10 mouse cellular contexts compared by ENCODE assay signal in genomic region chr8:127128781-127129396, GRCm38 (mm10).
DNase-seq lines count a peak whose midpoint lies in the region; ATAC-seq and TF ChIP-seq lines count a peak whose summit lies in the region.
"Had no signal": no experiment of that assay in that cellular context is flagged by ENCODE, and none has a peak within 500 bp of the region (broad histone marks: within the 10 kb centered on the region; RNA-seq: fewer than 3 reads in every experiment).

No protein-coding gene starts in this region.

- peak overlapping the region; percentile 24; the same call in 1 of the 2 replicates for H3K4me2 ChIP-seq in midbrain, postnatal 0 days (ENCODE audit: low read depth, low read length, poor library complexity, severe bottlenecking)
- H3K4me2 ChIP-seq: stomach, embryonic 15.5 days had no signal

- no peaks in the 10 kb centered on the region for H3K36me3 ChIP-seq in midbrain, postnatal 0 days (ENCODE audit: insufficient read depth, low read length)
- H3K36me3 ChIP-seq in limb, embryonic 10.5 days: no peaks in the 10 kb centered on the region
- H3K36me3 ChIP-seq: stomach, embryonic 15.5 days had no signal

- peak; percentile 55 for DNase-seq in gastrocnemius, adult 2 months
- no peak for DNase-seq in gastrocnemius, adult 8-10 months (ENCODE audit: low spot score in 2 of 2)
- peak; percentile 37 for DNase-seq in ovary, postnatal 36 days (ENCODE audit: low spot score)
- no peak for DNase-seq in ovary, postnatal 14 days (ENCODE audit: low spot score)
- DNase-seq in kidney, adult 11 months: peak; percentile 74
- DNase-seq in midbrain, postnatal 0 days (ENCODE audit: low spot score): no peak
- DNase-seq in limb, embryonic 10.5 days (ENCODE audit: low spot score): no peak

- peak overlapping the region; percentile 55 for H3K4me3 ChIP-seq in gastrocnemius, adult 2 months
- H3K4me3 ChIP-seq in midbrain, postnatal 0 days (ENCODE audit: low read depth, low read length): no peak overlapping the region
- no peak overlapping the region for H3K4me3 ChIP-seq in limb, embryonic 10.5 days
- H3K4me3 ChIP-seq: erythroblast, embryonic 14.5 days; stomach, embryonic 15.5 days had no signal

- H3K27ac ChIP-seq in gastrocnemius, adult 2 months: peak overlapping the region; percentile 6; the same call in 1 of the 2 replicates
- H3K27ac ChIP-seq in midbrain, postnatal 0 days (ENCODE audit: low read depth, low read length): no peak overlapping the region
- no peak overlapping the region for H3K27ac ChIP-seq in limb, embryonic 10.5 days
- H3K27ac ChIP-seq: stomach, embryonic 15.5 days had no signal

- intact Hi-C loops in gastrocnemius, adult 2 months (cut with DNase I): no loop called here

- WGBS in midbrain, postnatal 0 days: 26% methylated on average over 8 of the region's 8 CpGs
- WGBS in limb, embryonic 10.5 days: 53% methylated on average over 8 of the region's 8 CpGs

- no peak for ATAC-seq in midbrain, postnatal 0 days (ENCODE audit: low FRiP score)
- ATAC-seq in CD4-positive, CD25-positive, alpha-beta regulatory T cell, adult 4 months: no peak

- TF ChIP-seq CTCF in gastrocnemius, adult 2 months (IDR thresholded peaks at IDR 0.05): no peak
- TF ChIP-seq CTCF in midbrain, postnatal 0 days (IDR thresholded peaks at IDR 0.05): no peak

- H3K9me3 ChIP-seq in midbrain, postnatal 0 days (ENCODE audit: low read length): no peaks in the 10 kb centered on the region
- no peaks in the 10 kb centered on the region for H3K9me3 ChIP-seq in limb, embryonic 10.5 days (replicated peaks)
- H3K9me3 ChIP-seq: stomach, embryonic 15.5 days had no signal

- H3K27me3 ChIP-seq in midbrain, postnatal 0 days (ENCODE audit: insufficient read depth, low read length): no peaks in the 10 kb centered on the region
- H3K27me3 ChIP-seq in limb, embryonic 10.5 days (ENCODE audit: low read depth, poor library complexity, severe bottlenecking): no peaks in the 10 kb centered on the region
- H3K27me3 ChIP-seq: stomach, embryonic 15.5 days had no signal

- no peak overlapping the region for H3K9ac ChIP-seq in midbrain, postnatal 0 days (replicated peaks; ENCODE audit: low read length, poor library complexity, severe bottlenecking)
- H3K9ac ChIP-seq: stomach, embryonic 15.5 days had no signal

- peaks cover 6% of the 10 kb centered on the region for H3K4me1 ChIP-seq in midbrain, postnatal 0 days (ENCODE audit: insufficient read depth, low read length)
- peaks cover 77% of the 10 kb centered on the region for H3K4me1 ChIP-seq in limb, embryonic 10.5 days

Comparison
In these comparisons a context has a peak if more than half of its experiments do, and no peak if none do; other contexts are left out.
1. DNase-seq: peak in gastrocnemius, adult 2 months (single experiment), ovary, postnatal 36 days (single experiment) and kidney, adult 11 months (single experiment); none in gastrocnemius, adult 8-10 months (0 of 2), ovary, postnatal 14 days (single experiment), midbrain, postnatal 0 days (single experiment) and limb, embryonic 10.5 days (single experiment).